8 mouse cellular contexts compared by ENCODE assay signal in genomic region chr4:106436475-106436874, GRCm38 (mm10). TPM values are rescaled to one million over a fixed set of nuclear protein-coding genes. Genes with fewer than 3 reads are reported as not detected.
DNase-seq lines count a peak whose midpoint lies in the region.

No protein-coding gene starts in this region.

- no peaks in the 10 kb centered on the region for H3K4me1 ChIP-seq in embryonic facial prominence, embryonic 10.5 days
- no peaks in the 10 kb centered on the region for H3K4me1 ChIP-seq in heart, embryonic 10.5 days

- H3K36me3 ChIP-seq in embryonic facial prominence, embryonic 10.5 days (replicated peaks), result peaks cover 96% of the 10 kb centered on the region
- H3K36me3 ChIP-seq in heart, embryonic 10.5 days, result peaks cover 90% of the 10 kb centered on the region

- H3K9me3 ChIP-seq in embryonic facial prominence, embryonic 10.5 days, result no peaks in the 10 kb centered on the region
- no peaks in the 10 kb centered on the region for H3K9me3 ChIP-seq in heart, embryonic 10.5 days

- H3K27ac ChIP-seq in embryonic facial prominence, embryonic 10.5 days (replicated peaks), result no peak overlapping the region
- H3K27ac ChIP-seq in heart, embryonic 10.5 days, result no peak overlapping the region

- DNase-seq in heart, postnatal 10 days, result peak; percentile 23 to 44
- no peak for DNase-seq in heart, adult 11 months
- DNase-seq in urinary bladder, postnatal 25 days (ENCODE audit: low spot score), result peak; percentile 14
- DNase-seq in urinary bladder, postnatal 36 days (ENCODE audit: low spot score in 2 of 2), result no peak
- DNase-seq in embryonic facial prominence, embryonic 10.5 days (ENCODE audit: low spot score), result peak; percentile 31
- DNase-seq in skeletal muscle tissue, adult 2 months (ENCODE audit: low read depth, low spot score), result peak; percentile 19
- no peak for DNase-seq in heart, embryonic 10.5 days (ENCODE audit: low spot score)
- DNase-seq in adrenal gland, postnatal 14 days, result no peak

- no peaks in the 10 kb centered on the region for H3K27me3 ChIP-seq in embryonic facial prominence, embryonic 10.5 days (replicated peaks; ENCODE audit: low read depth, poor library complexity, severe bottlenecking)
- H3K27me3 ChIP-seq in heart, embryonic 10.5 days (ENCODE audit: insufficient read depth, poor library complexity, severe bottlenecking), result no peaks in the 10 kb centered on the region

- no peak overlapping the region for H3K4me3 ChIP-seq in embryonic facial prominence, embryonic 10.5 days
- no peak overlapping the region for H3K4me3 ChIP-seq in heart, embryonic 10.5 days

- intact Hi-C loops in heart, postnatal 10 days (cut with DNase I), result no loop called here

- WGBS in embryonic facial prominence, embryonic 10.5 days, result 68% methylated on average over 4 of the region's 4 CpGs
- WGBS in heart, embryonic 10.5 days, result 69% methylated on average over 4 of the region's 4 CpGs

RNA-seq across cellular contexts. Expression of gene Pcsk9, which starts 27.7 kb away (rescaled TPM):
- not detected for total RNA-seq in heart, postnatal 10 days (2021)
- polyA plus RNA-seq in embryonic facial prominence, embryonic 10.5 days (2016; fragmentation: Nextera tagmentation; extraction: Ambion mirVana), result 1.6 and 3.3 TPM in 2 replicates
- 1.4 and 12.6 TPM in 2 replicates for polyA plus RNA-seq in heart, embryonic 10.5 days (2016; fragmentation: Nextera tagmentation; extraction: Ambion mirVana)
- total RNA-seq in adrenal gland, postnatal 14 days (2021), result 0.11 and 0.59 TPM in 2 replicates

RNA-seq across cellular contexts. Expression of gene Bsnd, which starts 55.6 kb away (rescaled TPM):
- not detected for total RNA-seq in heart, postnatal 10 days (2021)
- polyA plus RNA-seq in embryonic facial prominence, embryonic 10.5 days (2016; fragmentation: Nextera tagmentation; extraction: Ambion mirVana), result not detected in 2 replicates
- polyA plus RNA-seq in heart, embryonic 10.5 days (2016; fragmentation: Nextera tagmentation; extraction: Ambion mirVana), result 0.05 TPM in 1 of 2 replicates, not detected in the other
- total RNA-seq in adrenal gland, postnatal 14 days (2021), result not detected in 2 replicates

Comparison
In these comparisons a context has a peak if more than half of its experiments do, and no peak if none do; other contexts are left out.
1. DNase-seq: peak in heart, postnatal 10 days (2 of 2), urinary bladder, postnatal 25 days (single experiment), embryonic facial prominence, embryonic 10.5 days (single experiment) and skeletal muscle tissue, adult 2 months (single experiment); none in heart, adult 11 months (single experiment), urinary bladder, postnatal 36 days (0 of 2), heart, embryonic 10.5 days (single experiment) and adrenal gland, postnatal 14 days (single experiment).